Mouse (Mus musculus) forebrain, embryonic 15.5 days (tissue): ENCODE measurements around the gene Ipo9. TPM values are rescaled to one million over a fixed set of nuclear protein-coding genes. Genes with fewer than 3 reads are reported as not detected.

ENCODE experiments used
- ATAC-seq: fragments of 200-750 bp; cut with Nextera tagmentation; replicated peaks from 2 replicates; pipeline ENCODE4 v1.8.0; 2017; ENCODE audit warnings: mild to moderate bottlenecking, moderate TSS enrichment, moderate library complexity
- H3K27ac ChIP-seq: fragments of 300-500 bp; sonication (generic); replicated peaks from 2 replicates; pipeline ENCODE4 v1.5.1; 2015; ENCODE audit warnings: mild to moderate bottlenecking, inconsistent platforms
- H3K27me3 ChIP-seq: fragments of 300-500 bp; sonication (generic); 2 replicates; pipeline ENCODE4 v1.6.1; 2015; ENCODE audit warnings: inconsistent platforms
- H3K36me3 ChIP-seq: fragments of 300-500 bp; sonication (generic); 2 replicates; pipeline ENCODE4 v1.6.1; 2015; ENCODE audit warnings: mild to moderate bottlenecking, inconsistent platforms
- H3K4me1 ChIP-seq: fragments of 300-500 bp; sonication (generic); 2 replicates; pipeline ENCODE4 v1.6.1; 2015; ENCODE audit warnings: inconsistent platforms
- H3K4me2 ChIP-seq: fragments of 300-500 bp; sonication (generic); replicated peaks from 2 replicates; pipeline ENCODE4 v1.6.1; 2015; ENCODE audit warnings: mild to moderate bottlenecking, inconsistent platforms
- H3K4me3 ChIP-seq: fragments of 300-500 bp; sonication (generic); 2 replicates; pipeline ENCODE4 v1.5.1; 2015; ENCODE audit warnings: mild to moderate bottlenecking, inconsistent platforms
- H3K9ac ChIP-seq: fragments of 300-500 bp; sonication (generic); replicated peaks from 2 replicates; pipeline ENCODE4 v1.6.1; 2015; ENCODE audit warnings: mild to moderate bottlenecking, inconsistent platforms
- H3K9me3 ChIP-seq: fragments of 300-500 bp; sonication (generic); 2 replicates; pipeline ENCODE4 v1.6.1; 2016; ENCODE audit warnings: inconsistent platforms
- WGBS: fragments of 180-500 bp; shearing (Covaris S2); methylation state at CpG from one replicate; pipeline ENCODE4 v1.1.7; 2015; ENCODE audit warnings: mixed read lengths; 5-methylcytosine and 5-hydroxymethylcytosine counted together
- polyA plus RNA-seq: library from polyadenylated mRNA; unstranded; fragments of >200 nt; fragmentation: Nextera tagmentation; extraction: Ambion mirVana; gene quantifications from 2 replicates; pipeline ENCODE4 v1.2.1, GENCODE M21; 2015

Ipo9 gene
- polyA plus RNA-seq, 1 experiment from 2014 or later, result 139 TPM

DNA sequence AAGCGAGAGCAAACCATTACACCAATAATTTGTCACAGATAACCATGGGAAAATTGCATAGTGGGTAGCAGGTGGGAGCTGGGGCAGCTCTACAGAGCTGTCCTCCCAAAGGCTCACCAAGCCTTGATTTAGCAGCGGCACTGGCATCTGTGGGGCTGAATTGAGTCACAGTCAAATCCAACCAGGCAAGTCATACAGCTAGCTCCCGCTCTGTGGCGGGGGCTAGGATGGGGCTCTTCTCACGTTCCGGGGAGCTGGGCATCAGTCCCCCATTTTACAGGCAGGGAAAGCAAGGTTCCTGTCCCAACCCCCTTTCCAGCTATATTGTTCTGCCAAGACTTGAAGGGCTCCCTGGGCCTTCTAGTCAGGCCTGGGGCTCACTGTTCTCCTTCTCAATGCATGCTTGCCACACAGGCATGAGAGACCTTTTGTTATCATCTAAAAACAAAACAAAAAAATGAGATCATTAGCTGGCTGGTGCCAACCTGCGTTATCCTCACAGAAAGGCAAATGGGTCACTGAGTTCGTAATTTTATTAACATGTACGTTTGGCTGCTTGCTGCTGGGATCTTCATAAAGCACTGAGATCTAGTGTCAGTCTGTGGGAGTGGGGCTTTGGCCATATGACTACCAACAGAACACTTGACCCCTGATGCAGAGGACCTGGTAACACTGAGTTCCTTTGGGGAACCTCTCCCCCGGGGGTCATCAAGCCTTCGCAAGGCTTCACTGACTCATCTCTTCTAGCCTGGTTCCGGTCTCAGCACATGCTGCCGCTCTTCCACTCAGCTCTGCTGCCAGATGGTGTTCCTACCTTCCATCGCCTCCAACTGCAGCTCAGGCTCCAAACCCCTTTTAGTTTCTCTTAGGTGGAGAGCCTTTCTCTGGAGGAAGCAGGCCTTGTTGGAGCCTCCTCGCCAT, 50.0 kb downstream of the Ipo9 start:
- peaks cover 32% of the 10 kb centered on the region for H3K36me3 ChIP-seq
- H3K4me3 ChIP-seq, result no peak overlapping the region
- H3K9ac ChIP-seq, result no peak overlapping the region
- no peak overlapping the region for H3K4me2 ChIP-seq
- WGBS, result 62% methylated on average over 15 of the region's 15 CpGs
- H3K27ac ChIP-seq, result peak overlapping the region; percentile 27
- ATAC-seq, result peak; percentile 25; the same call in 1 of the 2 replicates
- H3K27me3 ChIP-seq, result no peaks in the 10 kb centered on the region
- H3K9me3 ChIP-seq, result no peaks in the 10 kb centered on the region
- H3K4me1 ChIP-seq, result peaks cover 9% of the 10 kb centered on the region

DNA sequence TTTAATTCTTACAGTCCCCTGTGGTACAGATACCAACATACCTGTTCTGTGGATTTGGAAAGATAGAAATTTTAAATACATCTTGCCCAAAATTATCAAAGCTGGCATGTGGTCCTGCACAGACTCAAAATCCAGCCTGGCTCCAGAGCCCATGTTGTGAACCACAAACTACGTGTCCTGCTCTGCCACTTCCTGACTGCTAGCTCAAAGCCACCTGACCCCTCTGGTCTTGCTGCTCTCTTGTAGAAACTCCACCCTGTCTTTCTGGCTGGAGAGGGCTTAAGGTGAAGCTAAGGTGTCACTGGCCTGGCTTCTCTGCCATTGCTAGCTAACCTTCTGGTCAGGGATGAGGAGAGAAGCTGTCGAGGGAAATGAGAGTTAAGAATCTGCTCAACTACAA, 51.3 kb downstream of the Ipo9 start:
- H3K4me1 ChIP-seq, result peaks cover 16% of the 10 kb centered on the region
- no peak for ATAC-seq
- no peak overlapping the region for H3K27ac ChIP-seq
- no peak overlapping the region for H3K4me2 ChIP-seq
- H3K27me3 ChIP-seq, result no peaks in the 10 kb centered on the region
- WGBS, result 69% methylated on average over 2 of the region's 2 CpGs
- H3K4me3 ChIP-seq, result no peak overlapping the region
- no peak overlapping the region for H3K9ac ChIP-seq
- no peaks in the 10 kb centered on the region for H3K9me3 ChIP-seq
- peaks cover 20% of the 10 kb centered on the region for H3K36me3 ChIP-seq

DNA sequence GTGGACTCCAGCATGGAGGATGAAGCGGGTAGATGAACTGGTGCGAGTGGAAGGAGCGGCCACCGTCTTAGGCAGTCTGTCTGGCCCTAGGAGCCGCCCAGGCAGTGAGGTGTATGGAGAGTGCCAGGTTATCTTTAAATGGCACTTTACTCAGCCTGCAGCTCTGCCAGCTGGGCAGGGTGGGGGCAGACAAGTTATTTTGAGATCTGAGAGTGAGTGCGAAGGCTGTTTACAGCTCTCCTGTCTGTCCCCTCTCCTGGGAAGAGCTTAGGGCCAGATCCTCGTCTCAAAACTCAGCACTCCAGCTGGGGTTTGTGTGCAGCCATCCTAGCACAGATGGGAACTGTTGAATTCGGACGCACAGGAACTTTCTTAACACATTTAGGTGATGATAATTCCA, 51.7 kb downstream of the Ipo9 start:
- Histone ChIP-seq H3K27me3 (no peaks in the 10 kb centered on the region), H3K4me1 (peaks cover 20% of the 10 kb centered on the region), H3K9me3 (no peaks in the 10 kb centered on the region), H3K4me3 (no peak overlapping the region), H3K4me2 (no peak overlapping the region), H3K36me3 (peaks cover 15% of the 10 kb centered on the region), H3K9ac (no peak overlapping the region), H3K27ac (no peak overlapping the region)
- WGBS, result 67% methylated on average over 9 of the region's 9 CpGs
- no peak for ATAC-seq

DNA sequence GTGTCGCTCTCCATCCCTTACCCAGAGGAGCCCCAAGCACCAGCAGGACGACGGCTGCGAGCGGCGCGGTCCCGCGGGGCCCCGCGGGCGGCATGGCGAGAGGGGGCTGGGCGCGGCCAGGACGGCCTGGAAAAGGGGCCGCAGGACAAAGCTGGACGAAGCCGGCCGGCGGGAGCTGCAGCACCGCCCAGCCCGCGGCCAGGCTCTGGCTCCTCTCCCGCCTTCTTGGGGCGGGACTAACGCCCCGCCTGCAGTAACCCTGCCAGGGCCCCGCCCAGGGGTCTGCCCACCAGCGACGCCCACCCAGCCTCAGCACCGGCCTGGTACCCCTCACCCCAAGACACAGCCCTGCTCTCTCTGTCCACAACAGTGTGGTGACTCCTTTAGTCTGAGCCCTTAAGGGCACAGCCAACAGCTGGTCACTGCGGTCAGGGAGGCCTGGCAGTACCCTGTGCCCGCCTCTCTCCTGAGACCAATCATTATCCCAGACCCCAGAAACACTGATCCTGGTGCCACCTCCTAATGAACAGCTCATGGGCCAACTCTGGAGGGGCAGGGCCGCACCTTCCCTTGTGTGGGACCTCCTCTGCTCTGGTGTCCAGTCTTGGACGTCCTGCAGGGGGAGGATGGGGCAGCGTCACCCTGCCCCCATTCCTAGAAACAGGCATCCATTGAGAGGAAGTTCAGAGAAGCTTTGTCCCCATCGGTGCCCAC, 55.3 kb downstream of the Ipo9 start, which contains the start of gene Shisa4:
TSS of gene Shisa4 (minus strand) at position 370 of the 714 bp plus-strand sequence.
- Histone ChIP-seq H3K27ac (peak within 1 kb of the TSS; percentile 31), H3K4me3 (peak within 1 kb of the TSS; percentile 56), H3K4me2 (peak within 1 kb of the TSS; percentile 67), H3K4me1 (peaks cover 33% of the 10 kb centered on the region), H3K9ac (peak within 1 kb of the TSS; percentile 79), H3K36me3 (no peaks in the 10 kb centered on the region), H3K27me3 (no peaks in the 10 kb centered on the region), H3K9me3 (no peaks in the 10 kb centered on the region)
- WGBS, result 1% methylated on average over 36 of the region's 38 CpGs
- peak; percentile 90 for ATAC-seq

DNA sequence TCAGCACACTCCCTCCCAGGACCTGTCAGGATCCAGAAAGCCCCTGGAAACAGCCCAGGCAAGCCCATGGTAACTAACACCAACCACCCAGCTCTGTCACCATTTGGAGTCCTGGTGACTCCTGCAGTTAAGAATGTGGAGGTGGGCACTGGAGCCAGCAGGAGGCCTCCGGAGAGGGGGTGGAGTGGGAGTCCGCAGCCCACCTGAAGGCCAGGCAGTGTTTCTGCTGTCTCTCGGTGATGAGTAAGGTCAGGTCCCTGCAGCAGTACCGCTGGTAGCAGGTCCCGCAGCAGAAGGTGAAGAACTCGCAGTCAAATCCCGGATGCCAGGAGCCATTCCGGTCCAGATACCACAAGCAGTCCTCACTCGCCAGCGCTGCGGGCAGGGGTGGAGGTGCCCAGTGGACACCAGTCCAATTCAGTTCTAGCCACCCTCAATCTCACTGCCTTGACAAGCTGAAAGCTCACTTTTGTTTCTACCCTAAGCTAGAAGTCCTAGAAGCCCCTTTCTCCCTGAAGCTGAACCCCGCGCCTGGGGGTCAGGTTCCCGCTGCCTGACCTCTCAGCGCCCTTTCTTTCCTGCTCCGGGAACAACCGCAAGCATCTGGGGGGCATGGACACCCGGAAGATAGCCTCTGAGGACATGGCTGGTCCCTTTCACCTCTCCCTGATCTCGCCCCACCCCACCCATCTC, 56.0 kb downstream of the Ipo9 start:
- H3K36me3 ChIP-seq, result no peaks in the 10 kb centered on the region
- WGBS, result 2% methylated on average over 19 of the region's 19 CpGs
- H3K4me3 ChIP-seq, result peak overlapping the region; percentile 56
- peak overlapping the region; percentile 31 for H3K27ac ChIP-seq
- H3K9me3 ChIP-seq, result no peaks in the 10 kb centered on the region
- H3K4me2 ChIP-seq, result peak overlapping the region; percentile 67
- peaks cover 33% of the 10 kb centered on the region for H3K4me1 ChIP-seq
- H3K27me3 ChIP-seq, result no peaks in the 10 kb centered on the region
- ATAC-seq, result 0 out of 2 replicates have a peak, but pooled peaks have one; percentile 3
- peak overlapping the region; percentile 79 for H3K9ac ChIP-seq

DNA sequence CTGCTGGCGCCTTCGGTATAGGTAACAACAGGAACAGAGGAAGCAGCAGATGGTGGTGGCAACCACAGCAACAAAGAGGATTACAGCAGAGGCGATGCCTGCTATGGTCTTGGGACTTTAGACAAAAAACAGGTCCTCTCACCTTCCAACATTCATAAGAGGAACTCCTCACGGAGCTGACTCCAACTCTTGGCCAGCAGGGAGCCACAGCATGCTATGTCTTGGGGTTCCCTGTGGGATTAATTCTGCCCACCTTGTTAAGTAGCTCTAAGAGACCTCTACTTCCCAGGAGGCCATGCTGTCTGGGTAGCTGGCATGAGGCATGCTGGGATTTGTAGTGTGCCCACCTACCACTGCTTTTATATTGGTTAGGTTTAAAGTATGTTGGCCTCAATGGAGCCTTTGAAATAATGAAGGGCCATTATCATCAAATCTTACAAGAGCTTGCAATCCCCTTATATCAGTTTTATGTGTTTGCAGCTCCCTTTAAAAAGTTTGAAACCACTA, 57.1 kb downstream of the Ipo9 start:
- H3K9me3 ChIP-seq, result no peaks in the 10 kb centered on the region
- H3K4me1 ChIP-seq, result peaks cover 42% of the 10 kb centered on the region
- ATAC-seq, result no peak
- peak overlapping the region; percentile 34 for H3K4me2 ChIP-seq
- H3K36me3 ChIP-seq, result no peaks in the 10 kb centered on the region
- 55% methylated on average over 4 of the region's 4 CpGs for WGBS
- H3K4me3 ChIP-seq, result peak overlapping the region; percentile 30
- H3K27me3 ChIP-seq, result no peaks in the 10 kb centered on the region
- H3K9ac ChIP-seq, result peak overlapping the region; percentile 48
- no peak overlapping the region; the same call in 1 of the 2 replicates for H3K27ac ChIP-seq

DNA sequence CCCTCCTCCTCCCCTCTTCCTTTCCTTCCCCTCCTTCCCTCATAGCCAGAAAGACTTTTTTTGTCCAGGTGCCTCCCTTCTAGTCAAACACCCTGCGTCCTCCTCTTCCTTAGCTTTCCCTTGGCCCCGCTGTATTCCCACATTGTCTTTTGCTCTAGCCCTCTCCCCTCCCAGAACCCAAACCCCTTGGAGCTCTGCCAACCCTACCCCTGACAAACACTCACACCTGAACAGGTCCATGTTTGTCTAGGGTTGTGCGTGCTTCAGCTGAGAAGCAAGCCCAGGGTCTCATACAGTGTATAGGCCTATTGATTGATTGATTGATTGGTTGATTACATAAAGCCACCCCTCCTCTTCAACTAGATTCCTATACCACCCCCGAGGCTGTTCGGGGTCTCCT, 60.9 kb downstream of the Ipo9 start:
- 81% methylated on average over 5 of the region's 5 CpGs for WGBS
- no peak overlapping the region for H3K9ac ChIP-seq
- H3K4me3 ChIP-seq, result no peak overlapping the region
- no peaks in the 10 kb centered on the region for H3K9me3 ChIP-seq
- H3K27me3 ChIP-seq, result no peaks in the 10 kb centered on the region
- H3K4me1 ChIP-seq, result peaks cover 40% of the 10 kb centered on the region
- no peak overlapping the region for H3K27ac ChIP-seq
- H3K4me2 ChIP-seq, result no peak overlapping the region; the same call in 1 of the 2 replicates
- H3K36me3 ChIP-seq, result no peaks in the 10 kb centered on the region
- ATAC-seq, result no peak

DNA sequence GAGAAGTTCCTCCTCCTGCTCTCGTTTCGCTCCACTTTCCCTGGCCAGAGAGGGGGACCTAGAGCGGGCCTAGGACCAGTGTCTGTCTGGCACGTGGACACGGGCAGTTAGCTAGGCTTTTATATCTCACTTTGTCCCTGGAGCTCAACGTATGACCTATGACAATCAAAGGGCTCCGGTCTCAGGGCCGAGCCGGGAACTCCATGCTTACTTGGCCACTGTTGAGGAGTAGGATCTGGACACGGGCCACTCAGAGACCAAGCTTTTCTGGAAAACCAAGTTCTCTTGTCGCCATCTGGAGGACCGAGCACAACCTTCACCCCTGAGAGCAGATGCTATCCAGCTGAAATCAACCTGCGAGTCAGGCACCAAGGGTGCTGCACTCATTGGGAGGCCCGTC, 61.3 kb downstream of the Ipo9 start:
- peaks cover 36% of the 10 kb centered on the region for H3K4me1 ChIP-seq

DNA sequence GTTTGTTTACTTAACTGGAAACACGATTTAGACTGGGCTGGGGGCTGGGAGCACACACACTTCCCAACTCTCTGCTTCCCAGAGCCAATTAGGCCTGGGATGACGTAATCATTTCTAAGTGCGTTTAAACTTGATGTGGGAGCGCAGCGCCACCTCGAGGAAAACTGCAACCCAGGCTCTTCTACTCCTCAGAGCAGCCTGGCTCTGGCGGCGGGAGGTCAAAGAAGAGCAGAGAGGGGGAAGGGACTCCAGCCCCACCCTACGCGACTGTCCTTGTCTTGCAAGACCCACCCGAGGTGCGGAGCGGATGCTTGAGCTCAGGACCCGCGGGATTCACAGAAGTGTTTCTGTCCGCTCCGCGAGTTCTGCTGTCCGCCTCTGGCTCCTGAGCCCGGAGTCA, 62.1 kb downstream of the Ipo9 start:
- peak overlapping the region; percentile 78 for H3K4me2 ChIP-seq
- peak overlapping the region; percentile 47 for H3K4me3 ChIP-seq
- H3K36me3 ChIP-seq, result no peaks in the 10 kb centered on the region
- H3K9ac ChIP-seq, result peak overlapping the region; percentile 53
- H3K9me3 ChIP-seq, result no peaks in the 10 kb centered on the region
- no peak overlapping the region for H3K27ac ChIP-seq
- ATAC-seq, result peak; percentile 72
- H3K4me1 ChIP-seq, result peaks cover 30% of the 10 kb centered on the region
- under 1% methylated on average over 20 of the region's 20 CpGs for WGBS
- no peaks in the 10 kb centered on the region for H3K27me3 ChIP-seq

More for the DNA sequence above, 61.3 kb downstream of the Ipo9 start:
- Histone ChIP-seq H3K4me3 (peak overlapping the region; percentile 47), H3K27me3 (no peaks in the 10 kb centered on the region), H3K4me2 (peak overlapping the region; percentile 78), H3K27ac (no peak overlapping the region), H3K9me3 (no peaks in the 10 kb centered on the region), H3K9ac (peak overlapping the region; percentile 53; the same call in 1 of the 2 replicates), H3K36me3 (no peaks in the 10 kb centered on the region)
- 14% methylated on average over 14 of the region's 14 CpGs for WGBS
- no peak for ATAC-seq

DNA sequence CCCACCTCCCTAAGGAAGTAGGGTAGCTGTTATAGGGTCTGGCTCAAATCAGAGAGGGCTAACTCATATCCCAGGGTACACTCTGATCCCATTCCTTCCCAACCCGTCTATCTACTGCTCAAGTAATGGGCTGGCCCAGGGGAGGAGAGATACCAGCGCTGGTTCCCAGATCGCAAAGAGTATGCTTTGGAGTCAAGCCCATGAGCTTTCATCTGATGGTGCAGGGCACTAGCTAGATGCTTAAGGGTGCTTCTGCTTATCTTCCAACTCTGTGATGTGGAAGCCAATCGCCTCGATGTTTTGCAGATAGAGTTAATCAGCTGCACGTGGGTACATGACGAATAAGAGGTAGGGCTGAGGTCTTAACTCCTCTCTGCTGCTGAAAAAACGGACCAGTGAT, 62.7 kb downstream of the Ipo9 start:
- 73% methylated on average over 8 of the region's 8 CpGs for WGBS
- no peaks in the 10 kb centered on the region for H3K36me3 ChIP-seq

DNA sequence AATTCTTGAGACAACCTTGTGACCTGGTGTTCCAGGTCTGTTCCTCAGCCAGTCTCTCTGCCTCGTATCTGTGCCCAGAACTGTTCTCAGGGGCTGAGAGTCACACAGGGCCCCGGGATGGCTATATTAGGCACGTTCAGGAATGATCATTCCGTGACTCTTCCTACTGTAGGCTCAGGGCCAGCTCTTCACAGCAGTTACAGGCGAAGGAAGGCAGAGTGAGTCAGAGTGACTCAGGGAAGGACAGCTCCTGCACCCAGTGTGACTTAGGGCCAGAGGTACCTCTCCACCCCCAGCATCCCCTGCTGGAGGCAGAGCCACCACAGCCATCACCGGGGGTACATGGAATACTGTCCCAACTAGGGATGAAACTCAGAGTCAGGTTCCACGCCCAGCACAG, 63.3 kb downstream of the Ipo9 start:
- peaks cover 18% of the 10 kb centered on the region for H3K4me1 ChIP-seq
- no peak overlapping the region for H3K4me2 ChIP-seq
- H3K9me3 ChIP-seq, result no peaks in the 10 kb centered on the region
- no peaks in the 10 kb centered on the region for H3K27me3 ChIP-seq
- 84% methylated on average over 7 of the region's 7 CpGs for WGBS
- H3K27ac ChIP-seq, result no peak overlapping the region
- H3K9ac ChIP-seq, result no peak overlapping the region
- no peak overlapping the region for H3K4me3 ChIP-seq
- no peak for ATAC-seq
- no peaks in the 10 kb centered on the region for H3K36me3 ChIP-seq

More for the DNA sequence above, 62.7 kb downstream of the Ipo9 start:
- ATAC-seq, result no peak
- peaks cover 24% of the 10 kb centered on the region for H3K4me1 ChIP-seq
- no peaks in the 10 kb centered on the region for H3K27me3 ChIP-seq
- H3K4me2 ChIP-seq, result no peak overlapping the region
- H3K27ac ChIP-seq, result no peak overlapping the region
- no peaks in the 10 kb centered on the region for H3K9me3 ChIP-seq
- H3K4me3 ChIP-seq, result no peak overlapping the region
- no peak overlapping the region for H3K9ac ChIP-seq
